Mouse (Mus musculus) v-Abl transformed pro-B cells (cell line): ENCODE measurements around the gene Il1f5.

Experiments
- in situ Hi-C, 2 experiments: fragments of 400-800 bp; cut with MboI; formaldehyde crosslinking; loops; one replicate each; pipeline ENCODE4 v1.15.1; 2025; ENCODE audit not compliant: unreplicated experiment in 2 of 2

The Il1f5 gene

GRCm38 (mm10) chr2:24276654-24277053, at the start of gene Il1f5:
Gene Il1f5 (plus strand): TSS chr2:24276954.
- in situ Hi-C loops, result no loop called here

GRCm38 (mm10) chr2:24227191-24227590, 49.6 kb upstream of the Il1f5 start:
- in situ Hi-C loops, result no loop called here

- in situ Hi-C loops, result no loop called here
Observed at GRCm38 (mm10) chr2:24267503-24267902, 9.3 kb upstream of the Il1f5 start.

GRCm38 (mm10) chr2:24273619-24274018, 3.1 kb upstream of the Il1f5 start:
- in situ Hi-C loops, result no loop called here

- in situ Hi-C loops, result no loop called here
Observed at GRCm38 (mm10) chr2:24275146-24275545, 1.6 kb upstream of the Il1f5 start.

GRCm38 (mm10) chr2:24290896-24291295, 14.1 kb downstream of the Il1f5 start, which contains the start of gene Il1f10:
Gene Il1f10 (plus strand): TSS chr2:24291196.
- in situ Hi-C loops, result loop anchor here (5.0 to 10.0 kb wide), 3 partner anchors 111 to 494 kb away; no protein-coding TSS in a partner anchor

GRCm38 (mm10) chr2:24294616-24295015, 17.9 kb downstream of the Il1f5 start:
- in situ Hi-C loops, result loop anchor here (5.0 to 10.0 kb wide), 5 partner anchors 68 to 490 kb away; no protein-coding TSS in a partner anchor

GRCm38 (mm10) chr2:24296837-24297236, 20.1 kb downstream of the Il1f5 start:
- in situ Hi-C loops, result loop anchor here in 1 of 2 experiments (5.0 to 10.0 kb wide), 3 partner anchors 65 to 488 kb away; no protein-coding TSS in a partner anchor

- in situ Hi-C loops, result loop anchor here in 1 of 2 experiments (5.0 kb wide), 1 partner anchor 441 kb away; no protein-coding TSS in a partner anchor
Observed at GRCm38 (mm10) chr2:24311302-24312001, 34.7 kb downstream of the Il1f5 start.

GRCm38 (mm10) chr2:24316919-24317318, 40.2 kb downstream of the Il1f5 start:
- in situ Hi-C loops, result no loop called here

- in situ Hi-C loops, result no loop called here
Observed at GRCm38 (mm10) chr2:24317919-24318598, 41.3 kb downstream of the Il1f5 start.
